Mouse (Mus musculus): Measurements from ENCODE around the gene Nek2.

Gene Nek2

GRCm38 (mm10) chr1:191814240-191814639 is 7.0 kb upstream of the Nek2 start:
- DNase-seq (ENCODE audit: low read depth, low spot score) = no peak

GRCm38 (mm10) chr1:191814935-191815334 is 6.3 kb upstream of the Nek2 start:
- no peak for DNase-seq (ENCODE audit: low read depth, low spot score)

- DNase-seq (ENCODE audit: low read depth, low spot score) = no peak
These were observed 4.6 kb upstream of the Nek2 start for GRCm38 (mm10) chr1:191816596-191816995.

- peak; percentile 92 for DNase-seq (ENCODE audit: low read depth, low spot score)
These were observed 3.7 kb upstream of the Nek2 start for GRCm38 (mm10) chr1:191817418-191818144.

- DNase-seq (ENCODE audit: low read depth, low spot score) = no peak
These were observed 3.1 kb upstream of the Nek2 start for GRCm38 (mm10) chr1:191818145-191818631.

GRCm38 (mm10) chr1:191819026-191819425 is 2.2 kb upstream of the Nek2 start:
- DNase-seq (ENCODE audit: low read depth, low spot score) = peak; percentile 30

- DNase-seq (ENCODE audit: low read depth, low spot score) = no peak
These were observed 306 bp upstream of the Nek2 start for GRCm38 (mm10) chr1:191820951-191821325.

GRCm38 (mm10) chr1:191829124-191829523 is 7.9 kb downstream of the Nek2 start:
- DNase-seq (ENCODE audit: low read depth, low spot score) = no peak

GRCm38 (mm10) chr1:191833396-191833795 is 12.2 kb downstream of the Nek2 start:
- DNase-seq (ENCODE audit: low read depth, low spot score) = no peak

- peak; percentile 69 for DNase-seq (ENCODE audit: low read depth, low spot score)
These were observed 13.6 kb downstream of the Nek2 start for GRCm38 (mm10) chr1:191834825-191835224.

GRCm38 (mm10) chr1:191836318-191836985 is 15.2 kb downstream of the Nek2 start:
- DNase-seq (ENCODE audit: low read depth, low spot score) = no peak

GRCm38 (mm10) chr1:191837691-191838090 is 16.4 kb downstream of the Nek2 start:
- DNase-seq (ENCODE audit: low read depth, low spot score) = no peak

GRCm38 (mm10) chr1:191838994-191839741 is 17.9 kb downstream of the Nek2 start:
- peak; percentile 64 for DNase-seq (ENCODE audit: low read depth, low spot score)

- DNase-seq (ENCODE audit: low read depth, low spot score) = no peak
These were observed 19.7 kb downstream of the Nek2 start for GRCm38 (mm10) chr1:191840774-191841565.

- DNase-seq (ENCODE audit: low read depth, low spot score) = peak; percentile 87
These were observed 21.0 kb downstream of the Nek2 start for GRCm38 (mm10) chr1:191842247-191842646.

- no peak for DNase-seq (ENCODE audit: low read depth, low spot score)
These were observed 25.4 kb downstream of the Nek2 start for GRCm38 (mm10) chr1:191846667-191847066.

GRCm38 (mm10) chr1:191849501-191849900 is 28.3 kb downstream of the Nek2 start:
- no peak for DNase-seq (ENCODE audit: low read depth, low spot score)

- peak; percentile 74 for DNase-seq (ENCODE audit: low read depth, low spot score)
These were observed 32.2 kb downstream of the Nek2 start for GRCm38 (mm10) chr1:191853442-191853841.

- DNase-seq (ENCODE audit: low read depth, low spot score) = no peak
These were observed 33.5 kb downstream of the Nek2 start for GRCm38 (mm10) chr1:191854716-191855115.

GRCm38 (mm10) chr1:191855136-191855878 is 34.1 kb downstream of the Nek2 start:
- no peak for DNase-seq (ENCODE audit: low read depth, low spot score)
